Mouse (Mus musculus): ENCODE data around the gene Gpx4.

DNA sequence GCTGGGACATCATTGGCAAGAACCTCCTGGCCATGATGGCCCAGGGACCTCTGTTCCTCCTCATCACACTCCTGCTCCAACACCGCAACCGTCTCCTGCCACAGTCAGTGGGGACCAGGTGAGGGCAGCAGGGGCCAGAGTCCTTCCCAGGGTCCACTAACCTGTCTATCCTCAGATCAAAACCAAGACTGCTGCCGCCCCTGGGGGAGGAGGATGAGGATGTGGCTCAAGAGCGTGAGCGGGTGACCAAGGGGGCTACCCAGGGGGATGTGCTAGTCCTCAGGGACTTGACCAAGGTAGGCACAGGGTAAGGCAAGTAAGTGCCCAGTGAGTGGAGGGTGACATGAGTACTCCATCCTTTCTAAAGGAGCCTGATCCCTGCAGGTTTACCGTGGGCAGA lies 35.2 kb upstream of the Gpx4 start:
- TF ChIP-seq CTCF (IDR thresholded peaks at IDR 0.05; ENCODE audit: extremely low read depth, insufficient read depth, low read length) (no peak), POLR2A (IDR thresholded peaks at IDR 0.05; ENCODE audit: extremely low read depth, insufficient read depth, low read length) (no peak)

All from cortical plate, adult 2 months (tissue).